Mouse (Mus musculus) ES-E14 (cell line): ENCODE measurements around the gene Mcm6.

Source experiments
- CHD2 ChIP-seq: IDR thresholded peaks from 2 replicates; pipeline ENCODE4 v1.6.1; 2014; ENCODE audit warnings: mild to moderate bottlenecking, low read depth, low read length, inconsistent platforms
- HCFC1 ChIP-seq: IDR thresholded peaks from 2 replicates; pipeline ENCODE4 v1.6.1; 2012; ENCODE audit warnings: low read length, inconsistent platforms, borderline replicate concordance; ENCODE audit not compliant: insufficient read depth
- MAFK ChIP-seq: IDR thresholded peaks from 2 replicates; pipeline ENCODE4 v1.6.1; 2014; ENCODE audit warnings: mild to moderate bottlenecking, low read depth, low read length, inconsistent platforms; ENCODE audit not compliant: insufficient read depth
- ZC3H11A ChIP-seq: IDR thresholded peaks from 2 replicates; pipeline ENCODE4 v1.6.1; 2012; ENCODE audit warnings: low read depth, mild to moderate bottlenecking, inconsistent platforms, low read length, borderline replicate concordance
- ZNF384 ChIP-seq: IDR thresholded peaks from 2 replicates; pipeline ENCODE4 v1.6.1; 2012; ENCODE audit warnings: low read depth, low read length, inconsistent platforms

DNA sequence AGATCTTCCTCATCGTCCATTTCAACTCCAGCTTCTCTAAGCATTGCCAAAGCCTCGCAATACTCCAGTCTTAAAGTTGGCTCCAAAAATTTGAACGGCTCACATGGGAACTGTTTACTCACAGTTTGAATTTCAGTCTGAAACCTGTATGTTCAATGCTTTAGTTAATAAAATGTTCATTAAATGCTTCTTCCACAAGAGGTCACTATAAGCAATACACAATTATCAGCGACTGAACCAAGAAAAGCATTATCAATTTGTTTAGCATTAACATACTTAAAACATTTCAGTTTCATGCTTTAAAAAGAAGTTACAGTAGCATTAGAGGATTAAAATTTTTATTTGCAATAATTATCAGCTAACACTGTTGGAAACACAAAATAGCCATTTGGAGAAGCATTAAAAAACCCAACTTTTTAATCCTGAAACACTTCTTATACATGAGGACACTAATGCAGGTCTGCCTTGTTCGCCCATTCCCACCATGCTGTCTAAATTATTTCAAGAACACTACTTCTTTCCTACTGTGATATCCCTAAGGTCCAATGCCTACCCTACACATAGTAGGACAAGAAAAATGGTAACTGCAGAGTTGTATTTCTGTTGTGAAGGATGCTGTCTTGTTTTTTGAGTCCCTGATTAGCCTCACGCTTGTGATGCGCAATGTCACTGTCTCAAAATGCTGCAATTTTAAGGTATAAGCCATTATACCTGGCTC is 12.8 kb upstream of the Mcm6 start:
- no peak for TF ChIP-seq HCFC1
- TF ChIP-seq ZC3H11A: no peak
- no peak for TF ChIP-seq ZNF384
- no peak for TF ChIP-seq MAFK
- no peak for TF ChIP-seq CHD2
